Mouse (Mus musculus) intestine, embryonic 16.5 days (tissue): Measurements from ENCODE around the gene Cd96. TPM values are rescaled to one million over a fixed set of nuclear protein-coding genes. Genes with fewer than 3 reads are reported as not detected.

Experiments used
- ATAC-seq: fragments of 200-750 bp; cut with Nextera tagmentation; 2 replicates; pipeline ENCODE4 v1.8.0; 2017; ENCODE audit warnings: moderate TSS enrichment, moderate library complexity
- H3K27ac ChIP-seq: fragments of 300-500 bp; sonication (generic); 2 replicates; pipeline ENCODE4 v1.5.1; 2014; ENCODE audit warnings: mild to moderate bottlenecking, low read length
- H3K27me3 ChIP-seq: fragments of 300-500 bp; sonication (generic); replicated peaks from 2 replicates; pipeline ENCODE4 v1.6.1; 2014; ENCODE audit warnings: low read length, control low read depth, mixed read lengths; ENCODE audit not compliant: control insufficient read depth, insufficient read depth
- H3K36me3 ChIP-seq: fragments of 300-500 bp; sonication (generic); 2 replicates; pipeline ENCODE4 v1.6.1; 2014; ENCODE audit warnings: low read length, control low read depth; ENCODE audit not compliant: control insufficient read depth, insufficient read depth
- H3K4me1 ChIP-seq: fragments of 300-500 bp; sonication (generic); 2 replicates; pipeline ENCODE4 v1.6.1; 2014; ENCODE audit warnings: low read length, control low read depth, mixed read lengths; ENCODE audit not compliant: control insufficient read depth, insufficient read depth
- H3K4me2 ChIP-seq: fragments of 300-500 bp; sonication (generic); 2 replicates; pipeline ENCODE4 v1.6.1; 2014; ENCODE audit warnings: low read depth, low read length, control low read depth
- H3K4me3 ChIP-seq: fragments of 300-500 bp; sonication (generic); 2 replicates; pipeline ENCODE4 v1.5.1; 2014; ENCODE audit warnings: mild to moderate bottlenecking, low read length
- H3K9ac ChIP-seq: fragments of 300-500 bp; sonication (generic); 2 replicates; pipeline ENCODE4 v1.6.1; 2014; ENCODE audit warnings: low read depth, low read length
- H3K9me3 ChIP-seq: fragments of 300-500 bp; sonication (generic); 2 replicates; pipeline ENCODE4 v1.6.1; 2016; ENCODE audit warnings: low read length, control low read depth; ENCODE audit not compliant: control insufficient read depth
- WGBS: fragments of 180-500 bp; shearing (Covaris S2); extraction: QIAGEN DNeasy Blood & Tissue Kit; methylation state at CpG from one replicate; pipeline ENCODE4 v1.1.7; 2014; 5-methylcytosine and 5-hydroxymethylcytosine counted together
- polyA plus RNA-seq: library from polyadenylated mRNA; unstranded; fragments of >200 nt; fragmentation: Nextera tagmentation; extraction: Ambion mirVana; gene quantifications from 2 replicates; pipeline ENCODE4 v1.2.1, GENCODE M21; 2015

Gene Cd96
- polyA plus RNA-seq, 1 experiment from 2014 or later, result 0.37 TPM

DNA sequence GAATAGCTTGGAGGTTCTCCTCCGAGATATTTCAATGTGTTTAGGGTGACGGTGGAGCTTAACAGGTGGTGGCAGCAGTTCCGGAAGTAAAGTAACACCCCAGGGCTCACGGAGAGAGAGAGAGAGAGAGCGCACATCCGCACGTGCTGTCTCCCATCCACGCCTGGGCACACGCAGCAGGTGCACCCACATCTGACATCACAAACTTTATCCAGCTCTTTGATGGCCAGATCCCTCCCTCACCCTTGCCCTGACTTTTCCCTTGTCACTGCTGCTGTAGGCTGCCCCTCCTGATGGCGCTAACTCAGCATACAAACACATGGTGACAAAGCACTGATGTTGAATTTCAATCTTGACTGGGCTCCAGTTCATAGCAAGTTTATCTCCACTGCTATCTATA, 113.8 kb downstream of the Cd96 start:
- Histone ChIP-seq H3K9ac (no peak overlapping the region), H3K36me3 (no peaks in the 10 kb centered on the region), H3K9me3 (no peaks in the 10 kb centered on the region), H3K4me1 (peaks cover 5% of the 10 kb centered on the region; the same call in 1 of the 2 replicates), H3K4me3 (no peak overlapping the region), H3K27me3 (no peaks in the 10 kb centered on the region), H3K27ac (no peak overlapping the region), H3K4me2 (no peak overlapping the region)
- ATAC-seq, result no peak
- WGBS, result 76% methylated on average over 10 of the region's 10 CpGs

DNA sequence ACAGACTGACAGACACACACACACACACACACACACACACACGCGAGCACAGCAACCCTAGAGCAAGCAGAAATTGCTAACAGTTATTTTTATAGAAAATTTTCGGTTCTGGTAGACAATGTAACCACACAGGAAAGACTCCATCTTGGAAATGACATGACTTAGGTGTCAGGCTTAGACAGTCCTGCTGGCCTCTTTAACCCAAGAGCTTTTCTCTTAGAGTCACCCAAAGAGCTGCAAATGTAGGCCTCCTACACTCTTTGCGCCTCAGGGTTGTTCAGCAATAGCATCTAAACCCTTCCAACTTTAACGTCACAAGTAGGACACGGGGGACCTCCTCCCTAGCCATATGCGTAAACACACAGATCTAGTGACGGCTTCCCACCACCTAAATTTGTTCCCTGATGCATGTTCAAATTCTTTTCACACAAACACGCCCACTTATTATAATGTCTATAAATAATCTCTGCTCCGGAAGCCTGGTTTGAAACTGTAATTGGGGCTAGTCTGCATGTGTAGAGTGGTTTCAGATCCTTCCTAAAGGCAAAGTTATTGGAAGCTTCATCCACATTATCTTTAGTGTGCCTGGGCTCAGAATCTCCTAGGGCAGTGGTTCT, 118.4 kb downstream of the Cd96 start:
- Histone ChIP-seq H3K36me3 (no peaks in the 10 kb centered on the region), H3K27me3 (no peaks in the 10 kb centered on the region), H3K4me2 (no peak overlapping the region), H3K27ac (no peak overlapping the region), H3K9me3 (no peaks in the 10 kb centered on the region), H3K9ac (no peak overlapping the region), H3K4me1 (no peaks in the 10 kb centered on the region), H3K4me3 (no peak overlapping the region)
- no peak for ATAC-seq
- WGBS, result 84% methylated on average over 10 of the region's 10 CpGs

DNA sequence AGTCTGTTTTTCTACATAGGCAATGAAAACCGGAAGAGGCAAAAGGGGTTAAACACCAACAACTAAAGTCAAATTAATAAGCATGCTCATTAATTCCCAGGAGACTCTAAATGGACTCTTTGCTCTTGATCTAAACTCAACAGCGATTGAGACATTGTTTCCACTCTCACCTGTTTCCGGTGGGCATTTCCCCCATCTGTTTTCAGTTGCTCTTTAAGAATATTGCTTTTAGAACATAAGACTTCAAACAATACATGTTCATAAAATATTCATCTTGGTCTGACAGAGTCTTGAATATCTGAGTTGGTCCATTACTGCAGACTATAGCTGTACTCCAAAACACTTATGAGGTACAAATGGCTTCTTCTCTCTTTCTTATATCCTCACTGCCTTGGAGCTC, 119.1 kb downstream of the Cd96 start:
- no peak for ATAC-seq
- H3K4me2 ChIP-seq, result no peak overlapping the region
- H3K4me3 ChIP-seq, result no peak overlapping the region
- H3K4me1 ChIP-seq, result no peaks in the 10 kb centered on the region
- H3K36me3 ChIP-seq, result no peaks in the 10 kb centered on the region
- H3K9ac ChIP-seq, result no peak overlapping the region
- WGBS, result 86% methylated on average over 3 of the region's 3 CpGs
- no peaks in the 10 kb centered on the region for H3K9me3 ChIP-seq
- H3K27ac ChIP-seq, result no peak overlapping the region
- H3K27me3 ChIP-seq, result no peaks in the 10 kb centered on the region

DNA sequence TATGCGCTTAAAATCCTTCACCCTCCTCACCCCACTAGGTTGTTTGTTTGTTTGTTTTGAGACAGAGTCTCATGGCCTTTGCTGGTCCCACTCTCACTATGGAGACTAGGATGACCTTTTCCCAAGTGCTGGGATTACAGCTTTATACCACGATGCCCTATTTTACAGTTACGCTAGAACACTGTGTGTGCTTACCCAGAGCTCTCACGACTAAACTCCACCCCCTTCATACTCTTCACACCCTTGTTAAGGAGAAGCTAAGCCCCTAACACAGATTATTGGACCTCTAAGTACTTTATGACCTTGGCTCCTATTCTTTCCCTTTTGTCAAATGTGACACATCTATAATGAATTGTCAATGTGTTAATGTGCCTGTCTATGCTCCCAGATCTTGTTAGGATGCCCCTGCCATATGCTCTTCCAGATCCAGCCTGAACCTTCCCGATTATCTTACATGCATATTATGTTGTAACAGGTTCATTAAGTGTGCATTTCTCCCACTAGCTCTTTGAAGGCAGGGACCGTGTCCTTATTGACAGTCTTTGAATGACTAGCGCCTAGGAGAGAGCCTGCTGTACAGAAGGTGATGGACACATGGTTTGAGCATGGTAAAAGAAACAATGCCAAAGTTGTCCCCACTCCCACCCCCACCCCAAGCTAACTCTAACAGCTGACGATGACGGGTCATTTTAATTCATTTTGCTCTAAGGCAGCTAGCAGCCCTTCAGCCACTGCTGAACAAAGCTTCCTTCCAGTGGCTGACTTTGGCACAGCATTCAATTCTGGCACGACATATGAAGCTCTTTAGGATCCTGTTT, 120.5 kb downstream of the Cd96 start:
- Histone ChIP-seq H3K4me1 (no peaks in the 10 kb centered on the region), H3K27ac (no peak overlapping the region), H3K4me2 (no peak overlapping the region), H3K9me3 (no peaks in the 10 kb centered on the region), H3K9ac (no peak overlapping the region), H3K4me3 (no peak overlapping the region), H3K36me3 (no peaks in the 10 kb centered on the region), H3K27me3 (no peaks in the 10 kb centered on the region)
- WGBS, result 69% methylated on average over 10 of the region's 10 CpGs
- ATAC-seq, result no peak

- 77% methylated on average over 7 of the region's 7 CpGs for WGBS
- H3K4me2 ChIP-seq, result no peak overlapping the region
- no peaks in the 10 kb centered on the region for H3K36me3 ChIP-seq
- ATAC-seq, result no peak
- H3K9me3 ChIP-seq, result no peaks in the 10 kb centered on the region
- no peaks in the 10 kb centered on the region for H3K27me3 ChIP-seq
- H3K9ac ChIP-seq, result no peak overlapping the region
- no peaks in the 10 kb centered on the region for H3K4me1 ChIP-seq
- no peak overlapping the region for H3K27ac ChIP-seq
- no peak overlapping the region for H3K4me3 ChIP-seq
These were observed 121.8 kb downstream of the Cd96 start for GRCm38 (mm10) chr16:45998231-45998630.

GRCm38 (mm10) chr16:45990901-45991676, 129.0 kb downstream of the Cd96 start:
- Histone ChIP-seq H3K36me3 (no peaks in the 10 kb centered on the region), H3K4me1 (no peaks in the 10 kb centered on the region), H3K27ac (no peak overlapping the region), H3K9ac (no peak overlapping the region), H3K9me3 (no peaks in the 10 kb centered on the region), H3K4me2 (no peak overlapping the region), H3K4me3 (no peak overlapping the region), H3K27me3 (no peaks in the 10 kb centered on the region)
- WGBS, result 50% methylated on average over 10 of the region's 10 CpGs
- no peak for ATAC-seq

GRCm38 (mm10) chr16:45986236-45986635, 133.8 kb downstream of the Cd96 start:
- no peak overlapping the region for H3K9ac ChIP-seq
- no peak for ATAC-seq
- no peaks in the 10 kb centered on the region for H3K36me3 ChIP-seq
- no peaks in the 10 kb centered on the region for H3K27me3 ChIP-seq
- no peaks in the 10 kb centered on the region for H3K4me1 ChIP-seq
- no peak overlapping the region for H3K4me2 ChIP-seq
- H3K4me3 ChIP-seq, result no peak overlapping the region
- WGBS, result 76% methylated on average over 1 of the region's 1 CpGs
- no peaks in the 10 kb centered on the region for H3K9me3 ChIP-seq
- no peak overlapping the region for H3K27ac ChIP-seq

Other genes starting within 250 kb of the Cd96 start
- 19.8 and 20.7 TPM in 2 replicates for gene Phldb2, start 166.7 kb downstream of the Cd96 start, polyA plus RNA-seq
- 2.1 and 2.7 TPM in 2 replicates for gene Plcxd2, start 110.0 kb downstream of the Cd96 start, polyA plus RNA-seq
- 3.3 and 4.5 TPM in 2 replicates for gene Gm4737, start 34.8 kb upstream of the Cd96 start, polyA plus RNA-seq